Mouse (Mus musculus) MEL (cell line): ENCODE measurements around the gene Gabbr2.

ENCODE experiments used
- MAFK ChIP-seq: IDR thresholded peaks from 2 replicates; pipeline ENCODE4 v1.6.1; 2011; ENCODE audit warnings: low read depth, mild to moderate bottlenecking, low read length, improper control_type of control experiment, borderline replicate concordance
- POLR2A ChIP-seq, 2 experiments: IDR thresholded peaks; 2 replicates each; pipeline ENCODE4 v1.6.1; 2011 to 2012; ENCODE audit warnings: low read length in 2 of 2, mild to moderate bottlenecking in 2 of 2, control low read depth in 1 of 2, improper control_type of control experiment in 1 of 2, low read depth in 1 of 2, moderate library complexity in 1 of 2; ENCODE audit not compliant: control insufficient read depth in 1 of 2, insufficient read depth in 1 of 2, poor library complexity in 1 of 2
- TCF12 ChIP-seq: IDR thresholded peaks from 2 replicates; pipeline ENCODE4 v1.6.1; 2014; ENCODE audit warnings: low read depth, mild to moderate bottlenecking, inconsistent platforms, low read length, improper control_type of control experiment, moderate library complexity

DNA sequence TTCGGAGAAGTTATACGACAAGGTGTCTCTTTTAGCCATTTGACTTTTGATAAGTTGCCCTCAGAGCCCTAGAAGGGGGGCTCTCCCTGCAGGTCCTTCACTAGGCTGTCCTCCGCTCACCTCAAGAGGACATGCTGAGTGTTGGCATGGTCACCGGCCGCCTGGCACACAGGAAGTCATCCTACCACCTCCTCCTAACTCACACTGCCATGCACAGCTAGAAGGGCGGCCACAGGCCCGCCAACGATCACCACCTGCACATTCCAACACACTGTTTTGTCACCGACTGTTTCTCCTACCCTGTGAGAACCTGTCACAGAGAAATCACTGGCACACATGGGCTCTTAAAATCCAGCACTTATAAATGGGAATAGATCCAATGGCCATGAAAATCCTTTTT lies 108.1 kb downstream of the Gabbr2 start:
- TF ChIP-seq MAFK (no peak), TCF12 (no peak), POLR2A (IDR thresholded peaks at IDR 0.05; ENCODE audit: control insufficient read depth in 1 of 2, insufficient read depth in 1 of 2, low read depth in 1 of 2, low read length in 2 of 2, poor library complexity in 1 of 2) (no peak)
